Mouse (Mus musculus) limb, embryonic 10.5 days (tissue): Measurements from ENCODE around the gene Eml2. TPM values are rescaled to one million over a fixed set of nuclear protein-coding genes. Genes with fewer than 3 reads are reported as not detected.

Experiments used
- DNase-seq: peaks from one replicate; pipeline ENCODE4 v3.0.0-alpha.2; 2017; ENCODE audit warnings: low spot score
- H3K27ac ChIP-seq: fragments of 300-500 bp; sonication (generic); 2 replicates; pipeline ENCODE4 v1.5.1; 2016; ENCODE audit warnings: mild to moderate bottlenecking
- H3K27me3 ChIP-seq: fragments of 300-500 bp; sonication (generic); 2 replicates; pipeline ENCODE4 v1.6.1; 2016; ENCODE audit warnings: low read depth, mild to moderate bottlenecking; ENCODE audit not compliant: poor library complexity, severe bottlenecking
- H3K36me3 ChIP-seq: fragments of 300-500 bp; sonication (generic); 2 replicates; pipeline ENCODE4 v1.6.1; 2016; ENCODE audit warnings: mild to moderate bottlenecking, moderate library complexity
- H3K4me1 ChIP-seq: fragments of 300-500 bp; sonication (generic); 2 replicates; pipeline ENCODE4 v1.6.1; 2016
- H3K4me3 ChIP-seq: fragments of 300-500 bp; sonication (generic); 2 replicates; pipeline ENCODE4 v1.5.1; 2016; ENCODE audit warnings: mild to moderate bottlenecking, moderate library complexity
- H3K9me3 ChIP-seq: fragments of 300-500 bp; sonication (generic); replicated peaks from 2 replicates; pipeline ENCODE4 v1.6.1; 2016; ENCODE audit warnings: mild to moderate bottlenecking
- WGBS: fragments of 180-500 bp; shearing (Covaris S2); methylation state at CpG from one replicate; pipeline ENCODE4 v1.1.7; 2016; 5-methylcytosine and 5-hydroxymethylcytosine counted together
- polyA plus RNA-seq: library from polyadenylated mRNA; unstranded; fragments of >200 nt; fragmentation: Nextera tagmentation; extraction: Ambion mirVana; gene quantifications from 2 replicates; pipeline ENCODE4 v1.2.1, GENCODE M21; 2016

The Eml2 gene
- 3.2 and 6.4 TPM in 2 replicates for polyA plus RNA-seq

GRCm38 (mm10) chr7:19175708-19176515 is at the start of gene Eml2:
TSS of gene Eml2 (plus strand) at chr7:19176421.
- Histone ChIP-seq H3K27ac (no peak within 1 kb of the TSS), H3K4me3 (peak within 1 kb of the TSS; percentile 47), H3K4me1 (peaks cover 37% of the 10 kb centered on the region), H3K36me3 (no peaks in the 10 kb centered on the region), H3K27me3 (peaks cover 66% of the 10 kb centered on the region), H3K9me3 (no peaks in the 10 kb centered on the region)
- WGBS, result under 1% methylated on average over 30 of the region's 30 CpGs
- no peak for DNase-seq

- no peaks in the 10 kb centered on the region for H3K9me3 ChIP-seq
- H3K4me1 ChIP-seq, result peaks cover 14% of the 10 kb centered on the region
- peaks cover 42% of the 10 kb centered on the region for H3K36me3 ChIP-seq
- no peak overlapping the region for H3K4me3 ChIP-seq
- H3K27ac ChIP-seq, result no peak overlapping the region
- no peak for DNase-seq
- WGBS, result 92% methylated on average over 5 of the region's 5 CpGs
- no peaks in the 10 kb centered on the region for H3K27me3 ChIP-seq
Observed at GRCm38 (mm10) chr7:19127744-19128143, 48.5 kb upstream of the Eml2 start.

GRCm38 (mm10) chr7:19129396-19129795 is 46.8 kb upstream of the Eml2 start:
- DNase-seq, result no peak
- H3K4me1 ChIP-seq, result peaks cover 14% of the 10 kb centered on the region
- H3K27me3 ChIP-seq, result no peaks in the 10 kb centered on the region
- H3K27ac ChIP-seq, result no peak overlapping the region
- no peak overlapping the region for H3K4me3 ChIP-seq
- WGBS, result 95% methylated on average over 5 of the region's 5 CpGs
- H3K9me3 ChIP-seq, result no peaks in the 10 kb centered on the region
- peaks cover 41% of the 10 kb centered on the region for H3K36me3 ChIP-seq

GRCm38 (mm10) chr7:19130657-19131056 is 45.6 kb upstream of the Eml2 start:
- peaks cover 14% of the 10 kb centered on the region for H3K4me1 ChIP-seq
- H3K27ac ChIP-seq, result peak overlapping the region; percentile 88
- peaks cover 49% of the 10 kb centered on the region for H3K36me3 ChIP-seq
- no peak for DNase-seq
- H3K27me3 ChIP-seq, result no peaks in the 10 kb centered on the region
- WGBS, result 27% methylated on average over 4 of the region's 4 CpGs
- H3K4me3 ChIP-seq, result peak overlapping the region; percentile 55
- H3K9me3 ChIP-seq, result no peaks in the 10 kb centered on the region

- peak overlapping the region; percentile 88 for H3K27ac ChIP-seq
- peak; percentile 97 for DNase-seq
- WGBS, result under 1% methylated on average over 39 of the region's 39 CpGs
- no peaks in the 10 kb centered on the region for H3K27me3 ChIP-seq
- peaks cover 50% of the 10 kb centered on the region for H3K36me3 ChIP-seq
- peaks cover 14% of the 10 kb centered on the region for H3K4me1 ChIP-seq
- peak overlapping the region; percentile 55 for H3K4me3 ChIP-seq
- no peaks in the 10 kb centered on the region for H3K9me3 ChIP-seq
Observed at GRCm38 (mm10) chr7:19131324-19131848, 44.8 kb upstream of the Eml2 start.

- no peaks in the 10 kb centered on the region for H3K27me3 ChIP-seq
- DNase-seq, result no peak
- H3K4me3 ChIP-seq, result no peak overlapping the region
- peaks cover 7% of the 10 kb centered on the region for H3K4me1 ChIP-seq
- H3K9me3 ChIP-seq, result no peaks in the 10 kb centered on the region
- peaks cover 70% of the 10 kb centered on the region for H3K36me3 ChIP-seq
- 94% methylated on average over 13 of the region's 13 CpGs for WGBS
- no peak overlapping the region for H3K27ac ChIP-seq
Observed at GRCm38 (mm10) chr7:19136168-19136567, 40.1 kb upstream of the Eml2 start.

- H3K4me3 ChIP-seq, result no peak overlapping the region
- WGBS, result 92% methylated on average over 38 of the region's 38 CpGs
Observed at GRCm38 (mm10) chr7:19136673-19137334, 39.4 kb upstream of the Eml2 start.

DNA sequence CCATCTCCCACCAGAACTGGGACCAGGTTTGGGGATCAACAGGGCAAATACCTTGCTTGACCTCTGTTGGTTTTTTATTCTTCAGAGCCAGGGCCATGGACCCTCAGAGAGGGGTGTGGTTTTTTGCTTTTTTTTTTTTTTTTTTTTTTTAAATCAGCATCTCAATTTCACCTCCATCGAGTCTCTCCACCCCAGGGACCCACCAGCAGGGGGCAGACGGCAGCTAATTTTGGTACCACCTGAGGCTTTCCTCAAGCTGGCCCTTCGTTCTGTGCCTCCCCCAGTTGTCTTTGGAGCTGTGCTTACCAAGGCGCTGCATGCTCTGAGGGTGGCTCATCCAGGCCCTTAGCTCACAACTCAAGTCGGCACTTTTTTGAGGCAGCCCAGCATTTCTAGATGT is 38.8 kb upstream of the Eml2 start:
- Histone ChIP-seq H3K4me3 (no peak overlapping the region), H3K9me3 (no peaks in the 10 kb centered on the region), H3K27ac (no peak overlapping the region), H3K36me3 (peaks cover 77% of the 10 kb centered on the region), H3K27me3 (no peaks in the 10 kb centered on the region), H3K4me1 (no peaks in the 10 kb centered on the region)
- peak; percentile 65 for DNase-seq
- 62% methylated on average over 5 of the region's 5 CpGs for WGBS

More at GRCm38 (mm10) chr7:19136673-19137334, 39.4 kb upstream of the Eml2 start:
- Histone ChIP-seq H3K4me1 (peaks cover 2% of the 10 kb centered on the region), H3K36me3 (peaks cover 73% of the 10 kb centered on the region), H3K9me3 (no peaks in the 10 kb centered on the region), H3K27me3 (no peaks in the 10 kb centered on the region), H3K27ac (no peak overlapping the region)
- no peak for DNase-seq

GRCm38 (mm10) chr7:19146793-19147192 is 29.4 kb upstream of the Eml2 start:
- no peak for DNase-seq
- peaks cover 26% of the 10 kb centered on the region for H3K4me1 ChIP-seq
- H3K27ac ChIP-seq, result no peak overlapping the region
- 86% methylated on average over 10 of the region's 10 CpGs for WGBS
- no peaks in the 10 kb centered on the region for H3K27me3 ChIP-seq
- H3K4me3 ChIP-seq, result no peak overlapping the region
- no peaks in the 10 kb centered on the region for H3K9me3 ChIP-seq
- peaks cover 30% of the 10 kb centered on the region for H3K36me3 ChIP-seq

GRCm38 (mm10) chr7:19147497-19148045 is 28.6 kb upstream of the Eml2 start:
- H3K4me3 ChIP-seq, result peak overlapping the region; percentile 69; the same call in 1 of the 2 replicates
- no peak for DNase-seq

GRCm38 (mm10) chr7:19148180-19148874 is 27.9 kb upstream of the Eml2 start:
- Histone ChIP-seq H3K27ac (peak overlapping the region; percentile 85), H3K4me1 (peaks cover 26% of the 10 kb centered on the region), H3K4me3 (peak overlapping the region; percentile 69), H3K9me3 (no peaks in the 10 kb centered on the region), H3K27me3 (no peaks in the 10 kb centered on the region), H3K36me3 (peaks cover 37% of the 10 kb centered on the region)
- no peak for DNase-seq
- WGBS, result 14% methylated on average over 20 of the region's 20 CpGs

More at GRCm38 (mm10) chr7:19147497-19148045, 28.6 kb upstream of the Eml2 start:
- no peak overlapping the region for H3K27ac ChIP-seq
- no peaks in the 10 kb centered on the region for H3K9me3 ChIP-seq
- H3K36me3 ChIP-seq, result peaks cover 31% of the 10 kb centered on the region
- peaks cover 26% of the 10 kb centered on the region for H3K4me1 ChIP-seq
- H3K27me3 ChIP-seq, result no peaks in the 10 kb centered on the region
- WGBS, result 50% methylated on average over 6 of the region's 6 CpGs

DNA sequence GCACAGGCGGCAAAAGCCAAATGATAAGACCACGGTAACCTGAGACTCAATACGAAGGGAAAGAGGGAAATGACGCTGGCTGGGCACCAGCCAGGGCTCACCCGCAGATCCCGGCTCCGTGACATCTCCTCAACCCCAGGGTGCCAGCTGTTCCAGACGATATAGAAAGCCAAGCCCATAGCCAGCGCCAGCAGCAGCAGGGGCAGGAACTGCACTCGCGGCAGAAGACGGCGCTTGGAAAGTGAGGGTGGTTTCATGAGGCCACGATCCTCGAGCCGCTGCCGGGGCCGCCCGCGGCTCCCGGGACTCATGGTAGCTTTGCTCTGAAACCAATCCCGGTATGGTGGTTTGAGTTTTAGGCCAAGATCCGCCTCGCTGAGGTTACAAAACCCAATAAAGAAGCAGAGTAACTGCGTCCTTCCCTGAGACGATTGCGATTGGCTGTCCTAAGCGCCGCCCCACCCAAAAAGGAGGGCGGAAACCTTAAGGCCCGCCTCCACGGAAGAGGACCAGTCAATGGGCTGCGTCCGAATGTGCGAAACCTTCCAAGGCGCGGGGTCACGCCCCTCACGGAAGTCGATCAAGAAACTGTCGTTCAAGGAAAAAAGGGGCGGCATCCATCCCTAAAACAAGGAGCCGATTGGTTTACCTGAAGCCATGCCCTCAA is 27.2 kb upstream of the Eml2 start, which contains the start of gene Qpctl:
Gene Qpctl, minus strand, starts transcription at position 417 of the 667 bp plus-strand sequence.
- Histone ChIP-seq H3K4me1 (peaks cover 26% of the 10 kb centered on the region), H3K9me3 (no peaks in the 10 kb centered on the region), H3K27ac (peak within 1 kb of the TSS; percentile 85), H3K36me3 (peaks cover 44% of the 10 kb centered on the region), H3K27me3 (no peaks in the 10 kb centered on the region), H3K4me3 (peak within 1 kb of the TSS; percentile 69)
- under 1% methylated on average over 43 of the region's 43 CpGs for WGBS
- peak; percentile 90 for DNase-seq
